Mouse (Mus musculus) left cerebral cortex, postnatal 25 days (tissue): Measurements from ENCODE around the gene Tmc6. TPM values are rescaled to one million over a fixed set of nuclear protein-coding genes. Genes with fewer than 3 reads are reported as not detected.
"Not testable (repeated sequence)": the region's sequence is repeated elsewhere in the genome, so short reads cannot be mapped to it uniquely, and the experiment has no call there.

Experiments
- DNase-seq, 2 experiments: peaks; one replicate each; pipeline ENCODE4 v3.0.0; 2022; ENCODE audit warnings: low spot score in 2 of 2, mixed read lengths in 1 of 2
- intact Hi-C: fragments of 180-260 bp; cut with DNase I; formaldehyde crosslinking; loops from one replicate; pipeline ENCODE4 v1.15.1; 2025
- total RNA-seq, 2 experiments: library from RNA; stranded (reverse); gene quantifications; 2 replicates each; pipeline ENCODE4 v1.2.3; 2021

Gene Tmc6
- total RNA-seq, 2 experiments from 2014 or later: 4.2 to 6.2 TPM

GRCm38 (mm10) chr11:117788481-117788880 lies 6.5 kb upstream of the Tmc6 start:
- DNase-seq, intact Hi-C loops: not testable (repeated sequence)

DNA sequence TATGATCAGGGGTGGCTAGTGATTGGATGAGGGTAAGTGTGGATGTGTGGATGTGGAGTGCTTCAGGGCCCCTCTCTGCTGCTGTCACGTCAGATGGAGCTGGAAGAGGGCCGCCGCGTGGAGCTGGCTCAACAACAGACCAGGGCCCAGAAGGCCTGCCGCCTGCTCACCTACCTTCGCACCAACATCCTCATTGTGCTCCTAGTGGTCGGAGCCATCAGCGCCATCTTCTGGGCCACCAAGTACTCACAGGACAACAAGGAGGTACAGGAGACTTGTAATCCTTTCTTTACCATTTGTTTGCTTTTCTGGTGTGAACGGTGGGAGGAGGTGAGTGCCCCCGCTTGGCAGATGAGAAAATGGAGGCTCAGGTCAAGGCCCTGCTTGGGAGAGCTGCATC lies 4.3 kb upstream of the Tmc6 start:
- DNase-seq: peak in 1 of 2 experiments; percentile 65
- intact Hi-C loops: loop anchor here (2.0 kb wide), 1 partner anchor 77 kb away; no protein-coding TSS in a partner anchor

DNA sequence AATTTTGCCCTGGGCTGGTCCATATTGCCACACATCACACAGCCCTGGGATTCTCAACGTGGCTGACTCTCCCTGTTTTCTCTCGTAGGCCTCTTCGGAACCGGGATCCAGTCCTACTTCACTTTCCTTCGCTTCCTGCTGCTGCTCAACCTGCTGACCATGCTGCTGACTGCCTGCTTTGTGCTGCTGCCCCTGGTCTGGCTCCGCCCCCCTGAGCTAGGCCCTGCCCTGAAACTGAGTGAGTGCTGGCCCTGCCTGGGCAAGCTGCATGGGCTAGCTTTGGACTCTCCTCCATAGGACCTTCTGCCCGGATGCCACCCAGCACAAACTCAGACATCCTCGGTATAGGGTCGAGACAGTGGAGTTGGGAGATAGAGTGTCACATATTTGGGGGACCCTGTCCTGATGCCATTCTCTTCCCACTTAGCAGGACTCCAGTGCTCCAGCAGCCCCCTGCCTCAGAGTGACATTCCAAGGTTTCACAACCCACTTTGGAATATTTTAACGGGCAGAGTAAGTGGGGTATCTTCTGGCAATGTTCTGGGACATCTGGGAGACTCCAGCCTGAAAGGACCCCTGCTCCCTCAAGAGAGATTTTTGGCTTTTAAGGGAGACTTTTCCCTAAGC lies 1.8 kb upstream of the Tmc6 start:
- intact Hi-C loops: no loop called here
- DNase-seq: no peak

GRCm38 (mm10) chr11:117783089-117783488 lies 1.1 kb upstream of the Tmc6 start:
- intact Hi-C loops: no loop called here

GRCm38 (mm10) chr11:117782705-117783034 lies 672 bp upstream of the Tmc6 start:
- no peak for DNase-seq
- intact Hi-C loops: no loop called here

More at GRCm38 (mm10) chr11:117783089-117783488, 1.1 kb upstream of the Tmc6 start:
- DNase-seq: no peak

DNA sequence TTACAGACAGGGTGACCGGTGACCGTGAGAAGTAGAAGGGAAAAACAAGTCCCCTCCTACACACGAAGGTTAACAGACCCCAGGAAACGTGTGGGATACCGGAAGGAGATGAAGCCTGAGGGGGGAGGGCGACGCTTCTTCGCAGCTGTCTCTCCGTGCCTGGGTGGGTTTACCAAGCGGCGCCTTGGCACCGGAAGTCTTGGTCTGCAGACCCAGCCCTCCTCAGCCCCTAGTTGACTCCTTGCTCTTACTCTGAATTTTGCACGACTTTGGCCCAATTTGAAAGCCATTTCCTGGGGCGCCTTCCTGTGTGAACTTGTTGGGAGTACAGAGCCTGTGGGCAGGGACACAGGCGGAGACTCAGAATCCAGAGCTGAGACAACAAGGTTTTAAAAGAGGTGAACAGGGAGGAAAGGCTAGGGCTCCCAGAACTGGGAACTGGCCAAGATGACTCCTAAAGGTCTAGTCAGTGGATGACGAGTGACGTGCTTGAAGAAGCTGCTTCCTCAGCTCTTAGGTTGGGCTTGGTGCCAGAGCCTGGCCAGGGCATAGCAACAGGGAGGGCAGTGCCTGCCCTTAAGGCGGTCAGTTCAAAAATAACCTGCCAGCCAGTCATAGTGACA lies 688 bp downstream of the Tmc6 start:
- intact Hi-C loops: no loop called here
- no peak for DNase-seq

GRCm38 (mm10) chr11:117780582-117781111 lies 1.4 kb downstream of the Tmc6 start:
- intact Hi-C loops: no loop called here
- no peak for DNase-seq

GRCm38 (mm10) chr11:117780199-117780515 lies 1.8 kb downstream of the Tmc6 start:
- no peak for DNase-seq
- intact Hi-C loops: no loop called here

DNA sequence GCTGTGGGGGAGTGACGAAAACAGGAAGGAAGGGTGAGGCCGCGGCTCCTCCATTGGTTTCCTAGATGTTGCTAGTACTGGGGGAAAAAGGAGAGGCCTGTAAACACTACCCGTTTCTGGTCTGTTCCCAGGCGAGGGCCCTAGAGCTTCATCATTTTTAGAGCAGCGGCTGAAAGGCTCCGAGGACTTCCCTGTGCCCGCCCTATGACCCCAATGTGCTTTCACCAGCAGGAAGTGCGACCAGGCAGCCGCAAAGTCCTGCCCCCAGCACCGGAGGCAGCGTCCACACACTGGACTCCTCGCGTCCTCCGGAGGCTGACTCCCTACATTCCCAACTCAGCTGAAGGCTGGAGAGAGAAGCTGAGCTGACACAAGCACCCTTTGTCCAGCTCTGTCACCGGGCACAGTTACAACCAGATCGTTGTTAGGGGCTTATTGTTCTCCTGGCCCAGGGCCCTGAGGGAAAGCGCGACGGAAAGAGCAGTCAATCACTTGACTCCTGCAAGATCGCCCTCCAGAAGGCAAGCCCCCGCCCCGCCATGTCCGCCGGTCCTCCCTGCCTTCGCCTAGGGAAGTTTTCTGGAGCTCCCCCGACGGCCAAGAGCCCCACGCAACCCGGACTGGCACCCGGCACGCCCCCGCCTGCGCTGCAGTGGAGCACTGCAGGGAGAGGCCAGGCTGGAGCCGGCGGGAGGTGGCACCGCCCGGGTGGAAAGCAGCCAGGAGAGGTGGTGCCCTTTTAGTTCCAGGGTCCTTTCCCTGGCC lies 2.4 kb downstream of the Tmc6 start:
- intact Hi-C loops: no loop called here
- no peak for DNase-seq

GRCm38 (mm10) chr11:117778851-117779433 lies 3.1 kb downstream of the Tmc6 start:
- intact Hi-C loops: no loop called here

GRCm38 (mm10) chr11:117778031-117778430 lies 4.0 kb downstream of the Tmc6 start:
- intact Hi-C loops: no loop called here
- no peak for DNase-seq

More at GRCm38 (mm10) chr11:117778851-117779433, 3.1 kb downstream of the Tmc6 start:
- no peak for DNase-seq

GRCm38 (mm10) chr11:117777111-117777510 lies 4.9 kb downstream of the Tmc6 start:
- no peak for DNase-seq
- intact Hi-C loops: no loop called here

GRCm38 (mm10) chr11:117776085-117776792 lies 5.8 kb downstream of the Tmc6 start:
- intact Hi-C loops: no loop called here
- no peak for DNase-seq

- no peak for DNase-seq
- intact Hi-C loops: no loop called here
Measured at GRCm38 (mm10) chr11:117775540-117775939, 6.5 kb downstream of the Tmc6 start.

DNA sequence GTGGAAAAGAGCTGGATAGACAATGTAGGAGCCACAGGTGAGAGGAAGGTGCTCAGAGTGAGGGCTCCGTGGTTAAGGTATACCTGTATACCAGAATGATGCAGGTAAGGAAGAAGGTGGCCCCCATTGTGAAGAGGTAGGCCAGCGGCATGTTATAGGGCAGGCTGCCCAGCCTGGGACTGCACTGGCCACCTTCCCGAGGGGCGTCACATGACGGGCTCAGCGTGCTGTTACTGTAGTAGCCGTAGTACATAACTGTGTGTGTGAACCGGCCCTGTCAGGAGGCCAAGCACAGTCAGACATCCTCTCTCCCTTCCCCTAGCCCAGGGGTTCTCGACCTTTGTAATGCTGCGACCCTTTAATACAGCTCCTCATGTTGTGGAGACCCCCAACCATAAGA lies 7.1 kb downstream of the Tmc6 start:
- no peak for DNase-seq
- intact Hi-C loops: no loop called here

DNA sequence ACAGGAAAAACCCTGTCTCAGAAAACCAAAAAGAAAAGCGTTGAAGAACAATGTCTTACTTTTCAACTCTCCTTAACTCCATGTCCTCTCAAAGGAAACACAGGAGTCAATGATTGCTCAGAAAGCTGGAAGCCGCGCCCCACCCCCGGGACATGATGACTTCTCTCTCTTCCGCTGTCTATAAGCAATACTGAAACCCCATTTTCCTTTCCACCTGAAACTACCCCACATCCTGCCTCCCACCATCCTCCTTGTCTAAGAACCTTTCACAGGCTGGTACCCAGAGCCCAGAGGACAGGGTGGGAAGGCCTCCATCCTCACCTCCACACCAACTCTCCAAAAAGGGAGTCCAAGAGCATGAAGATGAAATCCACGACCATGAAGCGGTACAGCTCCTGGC lies 9.6 kb downstream of the Tmc6 start:
- DNase-seq: no peak
- intact Hi-C loops: no loop called here

GRCm38 (mm10) chr11:117770407-117770806 lies 11.6 kb downstream of the Tmc6 start:
- intact Hi-C loops: no loop called here

GRCm38 (mm10) chr11:117769683-117770047 lies 12.3 kb downstream of the Tmc6 start:
- DNase-seq: no peak
- intact Hi-C loops: no loop called here

More at GRCm38 (mm10) chr11:117770407-117770806, 11.6 kb downstream of the Tmc6 start:
- DNase-seq: no peak

DNA sequence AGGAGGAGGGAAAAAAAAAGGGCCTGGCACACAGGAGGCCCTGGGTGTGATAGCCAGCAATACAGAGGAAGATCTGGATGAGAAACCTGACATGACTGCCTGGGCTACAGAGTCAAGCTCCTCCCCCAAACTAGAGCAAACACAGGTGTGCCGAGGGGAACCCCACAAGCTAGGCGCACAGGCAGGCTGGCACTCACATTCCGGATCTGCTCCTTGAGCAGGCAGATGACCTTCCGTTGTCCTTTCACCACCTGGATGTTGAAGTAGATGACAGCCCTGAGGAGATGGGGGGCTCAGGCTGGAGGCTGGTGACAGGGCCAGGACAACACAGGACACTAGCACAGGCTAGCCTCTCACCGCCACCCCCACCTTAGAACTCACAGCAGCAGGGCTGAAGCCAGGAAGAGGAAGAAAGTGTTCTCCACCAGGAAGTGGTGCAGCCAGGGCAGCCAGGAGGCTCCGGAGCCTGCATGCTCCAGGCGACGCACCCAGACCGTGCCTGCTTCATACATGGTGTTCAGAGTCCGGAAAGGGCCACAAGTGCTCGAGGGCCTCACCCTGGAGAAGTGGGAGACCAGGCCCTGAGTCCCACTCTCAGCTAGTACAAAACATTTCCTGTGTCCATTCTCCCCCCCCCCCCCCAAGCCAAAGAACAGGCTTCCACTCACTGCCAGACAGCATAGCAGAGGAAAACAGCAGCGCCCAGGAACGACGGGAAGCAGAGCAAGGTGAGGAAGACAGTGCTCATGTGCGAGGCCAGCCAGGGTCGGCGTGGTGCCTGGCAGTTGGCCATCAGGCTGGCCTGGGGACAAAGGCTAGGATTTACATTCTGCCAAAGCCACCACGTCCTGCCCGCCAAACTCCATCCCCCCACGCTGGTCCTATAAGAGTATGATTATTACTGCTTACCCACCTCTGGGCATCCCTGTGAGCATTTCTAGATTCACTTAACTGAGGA lies 13.0 kb downstream of the Tmc6 start:
- intact Hi-C loops: no loop called here
- no peak for DNase-seq
